Mouse (Mus musculus) layer of hippocampus, postnatal 10 days (tissue): ENCODE data around the gene Pdpk1. TPM values are rescaled to one million over a fixed set of nuclear protein-coding genes. Genes with fewer than 3 reads are reported as not detected.
"Not testable (repeated sequence)": the region's sequence is repeated elsewhere in the genome, so short reads cannot be mapped to it uniquely, and the experiment has no call there.

ENCODE experiments used
- DNase-seq, 2 experiments: peaks; one replicate each; pipeline ENCODE4 v3.0.0; 2021; ENCODE audit warnings: low spot score in 2 of 2
- total RNA-seq, 2 experiments: library from RNA; stranded (reverse); gene quantifications; 2 replicates each; pipeline ENCODE4 v1.2.3; 2021

Pdpk1 gene
- total RNA-seq, 2 experiments from 2014 or later = 78.4 to 90.2 TPM

DNA sequence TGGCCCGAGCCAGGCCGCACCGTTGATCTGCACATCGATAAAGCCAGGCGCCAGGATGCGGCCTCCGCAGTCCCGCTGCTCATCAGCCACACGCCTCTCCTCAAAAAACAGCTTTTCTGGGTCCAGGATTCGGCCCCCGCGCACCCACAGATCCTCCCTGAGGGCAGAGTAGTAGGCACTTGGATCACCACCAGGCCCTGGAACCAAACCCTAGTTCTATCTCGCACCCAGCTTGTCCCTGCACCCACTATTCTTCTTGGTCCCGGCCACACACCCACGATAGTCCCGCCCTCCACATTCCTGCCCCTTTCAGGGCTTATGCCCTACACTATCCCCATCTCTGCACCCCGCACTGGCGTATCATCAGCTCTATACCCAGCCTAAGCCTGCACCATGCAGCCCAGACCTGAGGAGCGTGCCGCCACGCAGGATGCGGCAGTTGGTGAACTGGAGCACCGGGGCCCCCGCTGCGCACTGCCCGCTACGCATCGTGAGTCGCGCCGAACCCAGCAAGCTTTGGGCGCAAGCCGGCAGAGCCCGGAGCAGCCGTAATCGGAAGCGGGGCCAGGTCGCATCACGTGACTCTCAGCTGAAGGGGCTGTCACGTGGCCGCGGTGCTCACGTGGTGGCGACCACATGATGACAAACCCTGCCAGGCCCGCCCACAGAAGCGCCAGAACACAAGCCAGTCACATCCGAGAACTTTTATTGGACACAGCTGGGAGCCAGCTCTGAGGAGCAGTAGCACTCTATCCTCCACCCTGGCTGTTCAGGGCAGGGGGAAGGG, 12.6 kb upstream of the Pdpk1 start, which contains the start of gene Amdhd2:
TSS of gene Amdhd2 (minus strand) at position 591 of the 787 bp plus-strand sequence.
- DNase-seq = peak; percentile 99

DNA sequence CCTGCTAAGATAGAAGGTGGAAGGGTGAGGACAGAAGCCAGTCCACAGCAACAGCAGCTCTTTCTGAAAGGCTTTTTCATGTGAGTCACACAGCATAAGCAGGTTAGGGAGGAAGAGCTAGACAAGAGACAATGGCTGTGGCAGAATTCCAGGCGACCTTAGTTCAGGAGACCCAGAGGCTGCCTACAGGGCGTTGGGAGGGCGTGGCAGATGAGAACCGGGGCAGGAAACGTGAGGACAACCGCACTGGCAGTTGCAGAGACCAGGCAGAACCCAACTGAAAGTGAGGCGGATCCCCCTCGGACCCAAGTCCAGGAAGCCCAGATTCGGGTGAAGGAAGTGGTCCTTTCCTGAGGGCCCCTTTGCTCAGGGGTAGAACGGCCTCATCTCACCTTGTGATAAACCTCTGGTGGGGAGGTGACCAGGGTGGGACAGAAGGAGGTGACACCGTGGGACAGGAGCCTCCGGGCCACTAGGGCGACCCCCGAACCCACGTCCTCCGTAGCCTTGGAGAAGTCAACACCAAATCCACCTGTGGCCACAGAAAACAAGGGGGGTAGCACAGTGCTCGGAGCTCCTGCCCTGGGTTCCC, 12.0 kb upstream of the Pdpk1 start:
- no peak for DNase-seq

DNA sequence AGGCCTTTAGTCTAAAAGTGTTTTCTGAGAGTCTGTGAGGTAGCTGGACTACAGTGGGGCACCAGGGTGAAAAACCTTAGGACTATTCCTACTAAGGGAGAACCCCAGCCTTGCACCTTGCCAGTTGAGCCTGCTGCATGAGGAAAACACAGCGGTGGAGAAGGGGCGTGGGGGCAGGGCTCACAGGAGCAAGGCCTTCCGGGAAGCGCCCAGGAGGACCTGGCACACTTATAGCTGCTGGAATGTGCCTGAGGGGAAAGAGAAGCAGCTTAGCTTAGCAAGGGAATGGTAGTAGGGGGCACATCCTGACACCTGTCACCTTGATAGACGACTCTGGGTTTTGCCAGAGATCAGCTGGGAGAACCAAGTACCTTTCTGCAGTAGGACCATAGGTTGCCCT, 10.7 kb upstream of the Pdpk1 start:
- no peak for DNase-seq

DNA sequence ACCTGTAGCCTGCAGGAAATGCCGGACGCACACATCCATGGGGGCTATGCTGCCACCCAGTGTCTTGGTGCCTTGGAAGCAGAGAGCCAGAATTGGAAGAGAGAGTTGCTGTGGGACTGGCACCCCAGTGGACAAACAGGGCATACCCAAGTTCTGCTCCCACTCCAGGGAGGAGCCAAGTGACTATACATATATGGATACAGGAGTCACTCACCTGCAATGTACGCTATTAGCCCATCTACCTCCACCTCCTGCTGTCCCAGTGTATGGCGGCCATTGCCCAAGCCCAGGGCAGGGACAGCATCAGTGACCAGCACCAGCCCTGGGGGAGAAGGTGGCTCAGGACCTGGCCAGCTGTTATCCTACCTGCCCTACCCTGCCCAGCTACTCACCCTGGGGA, 6.8 kb upstream of the Pdpk1 start:
- no peak for DNase-seq

DNA sequence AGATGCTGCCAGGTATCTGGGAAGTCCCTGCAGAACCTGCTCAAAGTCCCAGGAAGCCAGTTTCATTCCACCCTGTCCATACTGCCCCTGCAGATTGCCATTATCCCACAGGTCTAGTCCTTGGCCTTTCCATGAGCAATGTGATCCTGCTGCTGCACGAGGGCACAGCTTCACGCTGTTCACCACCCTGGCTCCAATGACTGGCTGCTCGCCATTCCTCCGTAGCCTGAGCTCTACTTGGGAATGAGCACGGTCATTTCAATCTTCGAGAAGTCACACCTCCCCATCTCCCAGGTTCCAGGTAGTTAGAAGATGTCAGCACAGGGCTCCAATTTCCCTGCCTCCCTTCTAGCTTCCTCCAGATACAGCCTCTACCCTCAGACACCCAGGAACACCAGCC, 6.4 kb upstream of the Pdpk1 start:
- no peak for DNase-seq

DNA sequence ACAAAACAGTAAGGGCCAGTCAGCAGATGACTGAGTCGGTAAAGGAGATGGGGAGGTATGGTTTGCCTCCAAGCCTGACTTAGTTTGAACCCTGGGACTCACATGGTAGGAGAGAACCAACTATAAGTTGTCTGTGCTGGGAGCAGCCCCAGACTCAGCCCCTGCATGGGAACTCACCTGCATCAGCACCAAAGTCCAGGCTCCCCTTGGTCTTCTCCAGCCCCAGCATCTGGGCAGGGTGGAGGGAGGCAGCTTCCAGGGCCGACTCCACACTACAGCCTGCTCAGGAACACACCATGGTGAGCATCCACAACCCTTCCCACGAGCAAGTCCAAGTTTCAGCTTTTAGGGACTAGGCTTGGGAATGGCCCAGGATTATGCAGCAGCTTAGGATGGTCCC, 5.7 kb upstream of the Pdpk1 start:
- no peak for DNase-seq

DNA sequence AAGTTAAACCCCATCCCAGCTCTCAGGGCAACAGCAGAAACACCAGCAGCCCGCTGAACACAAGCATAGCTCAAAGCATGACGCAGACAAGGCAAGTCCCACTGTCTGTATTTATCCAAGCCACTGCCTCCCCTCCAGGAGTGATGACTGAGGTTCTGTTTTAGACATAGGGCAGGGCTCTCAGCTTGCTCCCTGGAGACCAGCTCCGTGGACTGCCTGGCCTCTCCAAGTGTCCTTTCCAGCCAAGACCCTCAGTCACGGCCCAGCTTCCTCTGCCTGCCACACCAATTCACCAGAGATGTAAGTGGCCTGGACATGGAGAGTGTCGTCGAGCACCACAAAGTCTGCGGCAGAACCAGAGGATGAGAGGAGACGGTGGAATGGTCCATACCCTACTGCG, 5.0 kb upstream of the Pdpk1 start:
- DNase-seq = no peak

DNA sequence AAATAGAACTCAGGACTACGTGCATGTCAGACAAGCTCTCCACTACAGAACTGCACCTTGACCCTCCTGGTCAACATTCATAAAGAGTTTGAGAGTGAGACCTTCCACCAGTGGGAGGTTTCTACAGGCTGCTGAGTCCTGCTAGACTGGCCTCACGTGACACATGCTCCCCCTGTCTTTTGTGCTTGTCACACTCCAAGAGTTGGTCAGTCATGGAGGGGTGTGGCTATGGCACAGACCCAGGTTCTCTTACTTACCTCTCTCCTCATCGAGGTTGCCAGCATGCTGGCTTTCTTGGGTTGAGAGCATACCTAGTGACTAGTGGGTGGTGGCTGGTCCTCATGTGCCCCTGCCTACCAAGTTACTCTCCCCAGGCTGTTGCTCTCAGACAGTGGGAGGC, 3.7 kb upstream of the Pdpk1 start:
- DNase-seq = no peak

DNA sequence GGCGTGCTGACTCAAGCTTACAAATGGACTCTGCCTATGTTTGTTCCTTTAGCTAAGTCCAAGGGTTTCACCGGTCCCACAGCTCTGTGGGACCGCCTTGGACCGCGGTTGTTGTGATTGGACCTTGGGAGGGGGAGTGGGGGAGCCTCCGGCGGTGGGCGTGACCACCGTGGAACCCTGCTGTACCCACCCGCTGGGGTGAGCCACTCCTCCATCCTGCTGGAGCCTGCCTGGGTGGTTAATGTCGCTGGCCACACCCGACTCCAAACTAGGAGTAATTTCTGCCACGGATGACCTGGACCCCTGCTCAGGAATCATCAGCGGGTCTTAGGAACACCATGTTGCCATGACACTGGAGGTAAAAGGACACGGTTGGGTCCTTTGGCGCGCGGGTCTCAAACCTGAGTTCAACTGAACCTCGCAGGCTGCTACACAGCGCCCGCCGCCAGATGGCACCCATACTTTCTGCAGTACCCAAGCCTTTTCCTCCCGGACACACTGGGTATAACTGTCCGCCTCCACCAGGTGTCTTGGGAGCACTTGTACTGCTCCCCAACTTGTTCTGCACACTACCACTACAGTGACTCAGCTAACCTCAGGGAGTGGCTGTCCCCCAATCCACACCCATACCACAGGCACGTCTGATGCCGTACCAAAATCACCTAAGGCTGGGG, 1.3 kb upstream of the Pdpk1 start:
- DNase-seq = peak; percentile 80 to 84

DNA sequence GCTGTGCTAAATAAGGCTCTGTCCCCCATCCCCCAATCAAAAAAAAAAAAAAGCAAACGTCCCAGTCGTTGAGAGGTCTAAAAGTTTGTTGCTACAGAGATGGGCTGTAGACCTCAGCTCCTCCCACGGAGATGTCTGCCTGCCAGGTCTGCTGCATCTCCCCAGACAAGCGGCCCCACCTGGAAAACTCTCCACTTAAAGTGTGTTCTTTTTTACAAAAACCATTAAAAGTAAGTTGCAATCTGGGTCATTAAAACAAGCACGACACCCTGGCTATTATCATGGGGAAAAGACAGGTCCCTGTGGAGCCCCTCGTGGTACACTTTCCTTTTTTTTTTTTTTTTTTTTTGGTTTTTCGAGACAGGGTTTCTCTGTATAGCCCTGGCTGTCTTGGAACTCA, 658 bp upstream of the Pdpk1 start:
- DNase-seq = no peak

DNA sequence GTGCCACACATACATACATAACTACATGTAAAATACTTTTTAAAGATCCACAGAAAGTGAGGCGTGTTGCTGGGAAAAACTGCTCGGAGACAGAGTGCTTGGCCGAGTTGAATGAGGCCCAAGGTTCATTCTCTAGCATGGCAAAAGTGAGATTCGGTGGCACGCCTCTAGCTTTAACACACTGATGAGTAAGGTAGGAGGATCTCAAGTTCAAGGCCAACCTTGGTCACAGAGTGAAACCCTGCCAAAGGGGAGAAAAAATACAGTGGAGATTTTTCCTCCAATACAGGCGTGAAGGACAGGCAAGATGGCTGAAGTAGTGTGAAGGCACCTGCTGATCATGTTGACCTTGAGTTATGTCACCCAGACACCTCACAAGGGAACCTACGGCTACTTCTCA, 1.3 kb downstream of the Pdpk1 start:
- DNase-seq = no peak

DNA sequence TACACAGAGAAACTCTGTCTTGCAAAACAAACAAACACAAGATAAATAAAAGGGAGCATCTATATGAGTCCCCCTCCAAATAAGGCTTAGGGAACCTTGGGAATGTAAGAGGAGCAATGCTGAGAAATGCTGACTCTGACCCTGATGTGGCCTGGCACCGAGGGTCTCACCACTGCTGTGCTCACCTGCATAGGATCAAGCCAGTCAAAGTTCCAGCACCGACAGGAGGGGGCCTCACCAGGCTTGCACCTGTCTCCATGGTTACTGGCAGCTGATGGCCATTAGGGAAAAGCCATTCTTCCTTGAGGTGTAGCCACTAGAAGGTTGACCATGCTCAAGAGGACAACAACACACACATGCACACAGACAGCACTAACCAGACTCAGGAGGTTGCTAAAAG, 7.8 kb downstream of the Pdpk1 start:
- DNase-seq = no peak

DNA sequence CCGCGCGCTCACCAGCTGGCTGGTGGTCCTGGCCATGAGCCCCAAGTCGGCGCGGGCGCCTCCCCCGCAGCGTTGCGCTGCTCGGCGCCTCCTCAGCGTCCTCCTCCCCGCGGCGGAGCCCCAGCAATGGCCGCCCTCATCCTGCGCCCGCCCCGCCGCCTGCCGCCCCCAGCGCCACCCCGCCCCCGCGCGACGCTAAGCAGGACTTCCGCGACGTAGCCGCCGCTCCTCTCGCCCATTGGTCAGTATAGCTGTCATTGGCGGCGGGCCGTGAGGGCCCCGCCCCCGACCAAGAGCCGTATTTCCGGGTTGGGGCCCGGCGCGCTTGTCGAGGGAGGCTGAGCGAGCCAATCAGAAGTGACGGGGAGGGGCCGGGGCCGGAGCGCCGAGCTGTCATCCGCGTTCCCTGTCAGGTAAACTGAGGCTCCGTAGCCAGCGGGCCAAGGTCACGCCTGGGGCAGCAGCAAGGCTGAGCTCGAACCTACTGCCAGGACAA, 9.3 kb downstream of the Pdpk1 start:
- peak; percentile 97 to 98 for DNase-seq

DNA sequence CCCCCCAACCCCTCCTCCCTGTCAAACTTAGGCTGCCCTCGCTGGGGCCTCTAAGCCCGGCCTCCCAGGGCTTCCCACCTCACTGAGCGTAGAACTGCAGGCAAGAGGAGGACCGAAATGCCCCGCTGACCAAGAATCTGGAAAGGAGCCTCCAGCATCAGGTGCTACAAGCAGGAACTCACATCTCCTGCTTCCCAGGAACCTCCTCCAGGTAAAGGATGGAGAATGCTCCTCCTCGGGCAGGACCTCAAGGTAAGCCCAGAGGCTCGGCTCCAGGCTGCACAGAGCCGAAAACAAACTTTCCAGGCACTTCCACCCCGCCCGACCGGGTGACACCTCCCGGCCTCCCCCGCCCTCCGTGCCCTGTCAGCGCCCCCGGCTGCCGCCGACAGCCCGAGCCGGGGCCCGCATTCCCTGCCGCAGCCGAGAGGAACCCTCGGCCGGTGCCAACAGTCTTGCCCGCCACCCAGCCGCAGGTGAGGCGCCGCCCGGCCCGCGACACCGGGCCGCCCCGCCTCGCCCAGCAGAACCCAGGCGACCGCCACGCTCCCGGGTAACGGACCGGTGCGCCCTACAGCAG, 9.8 kb downstream of the Pdpk1 start:
- DNase-seq = peak in 1 of 2 experiments; percentile 24

DNA sequence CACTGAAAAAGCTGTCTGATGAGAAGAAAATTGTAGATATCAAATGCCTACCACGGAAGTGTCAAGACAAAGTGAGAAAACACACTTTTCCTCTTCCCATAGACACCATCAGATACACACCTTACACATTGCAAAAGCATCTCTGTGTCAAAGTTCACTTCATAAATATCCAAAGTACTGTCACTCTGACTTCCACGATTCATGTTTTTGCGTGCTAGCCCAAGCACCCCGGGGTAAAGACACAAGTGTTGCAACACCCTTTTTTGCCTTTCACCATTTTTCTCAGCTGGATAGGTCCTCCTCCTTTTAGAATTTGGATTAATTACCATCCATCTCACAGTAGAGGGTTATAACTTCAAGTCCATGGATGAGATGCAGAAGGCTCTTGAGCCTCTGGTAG, 10.8 kb downstream of the Pdpk1 start:
- DNase-seq = no peak

DNA sequence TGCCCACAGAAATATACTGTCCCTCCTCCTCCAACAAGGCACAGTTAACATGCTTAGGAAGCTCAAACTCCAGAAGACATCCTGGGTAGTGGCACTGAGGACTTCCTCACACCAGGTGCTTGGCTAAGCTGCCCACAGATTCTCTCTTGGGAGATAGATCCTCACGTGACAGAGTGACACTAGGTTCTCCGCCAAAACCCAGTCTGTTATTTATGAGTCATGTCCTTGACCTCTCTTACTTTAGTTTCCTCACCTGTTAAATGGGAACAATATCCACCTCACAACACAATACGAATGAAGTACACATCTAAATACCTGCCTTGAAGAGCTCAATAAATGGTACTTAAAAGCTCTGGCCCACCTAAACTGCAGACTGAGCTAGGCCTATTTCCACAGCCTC, 11.5 kb downstream of the Pdpk1 start:
- DNase-seq = no peak

DNA sequence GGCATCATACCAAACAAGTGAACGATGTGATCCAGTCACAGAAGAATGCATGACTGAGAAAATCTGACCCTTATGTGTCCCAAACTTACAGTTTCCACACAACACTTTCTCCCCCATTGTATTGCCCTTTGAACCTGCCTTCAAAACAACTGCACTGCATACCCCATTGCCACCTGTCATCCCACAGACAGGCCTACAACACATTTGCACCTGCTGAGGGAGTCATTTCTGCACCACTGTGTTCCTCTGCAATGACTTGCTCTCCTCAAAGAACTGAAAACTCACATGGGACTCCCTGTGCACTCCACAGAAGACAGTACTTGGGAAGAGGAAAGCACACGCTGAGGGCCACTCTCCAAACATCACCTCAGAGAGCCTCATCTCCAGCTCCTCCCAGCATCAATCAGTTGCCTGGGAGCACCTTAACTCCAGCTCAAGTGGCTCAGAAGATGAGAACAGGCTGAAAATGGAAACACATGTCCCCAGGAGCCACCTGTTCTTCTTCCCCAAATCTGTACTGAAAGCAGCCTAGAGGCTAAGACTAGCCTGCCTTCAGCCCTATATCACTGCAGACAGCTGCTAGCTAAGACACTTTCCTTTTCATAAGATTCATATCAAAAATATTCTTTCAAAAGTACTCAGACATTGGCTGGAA, 13.4 kb downstream of the Pdpk1 start:
- DNase-seq = no peak

DNA sequence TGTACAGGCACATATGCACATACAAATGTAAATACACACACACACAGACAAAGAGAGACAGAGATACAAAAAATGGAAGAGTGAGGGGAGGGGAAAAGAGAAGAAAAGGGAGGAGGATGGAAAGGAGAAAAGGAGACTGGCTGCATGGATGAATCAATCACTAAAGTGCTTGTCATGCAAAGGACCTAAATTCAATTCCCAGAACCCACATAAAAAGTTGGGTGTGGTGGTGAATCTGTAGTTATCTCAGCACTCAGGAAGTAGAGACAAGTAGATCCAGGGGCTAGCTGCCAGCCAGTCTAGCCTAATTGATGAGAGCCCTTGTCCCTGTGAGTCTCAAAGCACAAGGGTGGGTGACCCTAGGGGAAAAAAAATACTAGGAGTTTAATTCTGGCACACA, 16.7 kb downstream of the Pdpk1 start:
- DNase-seq = no peak

DNA sequence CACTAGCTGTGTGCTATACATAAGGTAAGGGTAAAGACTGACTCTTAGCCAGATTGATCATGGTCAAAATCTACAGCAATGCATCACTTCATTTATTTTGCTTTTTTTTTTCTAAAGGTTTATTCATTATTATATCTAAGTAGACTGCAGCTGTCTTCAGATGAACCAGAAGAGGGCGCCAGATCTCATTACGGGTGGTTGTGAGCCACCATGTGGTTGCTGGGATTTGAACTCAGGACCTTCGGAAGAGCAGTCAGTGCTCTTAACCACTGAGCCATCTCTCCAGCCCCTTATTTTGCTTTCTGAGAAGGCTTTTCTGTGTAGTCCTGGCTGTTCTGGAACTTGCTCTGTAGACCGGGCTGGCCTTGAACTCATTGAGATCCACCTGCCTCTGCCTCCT, 17.8 kb downstream of the Pdpk1 start:
- not testable (repeated sequence) for DNase-seq

DNA sequence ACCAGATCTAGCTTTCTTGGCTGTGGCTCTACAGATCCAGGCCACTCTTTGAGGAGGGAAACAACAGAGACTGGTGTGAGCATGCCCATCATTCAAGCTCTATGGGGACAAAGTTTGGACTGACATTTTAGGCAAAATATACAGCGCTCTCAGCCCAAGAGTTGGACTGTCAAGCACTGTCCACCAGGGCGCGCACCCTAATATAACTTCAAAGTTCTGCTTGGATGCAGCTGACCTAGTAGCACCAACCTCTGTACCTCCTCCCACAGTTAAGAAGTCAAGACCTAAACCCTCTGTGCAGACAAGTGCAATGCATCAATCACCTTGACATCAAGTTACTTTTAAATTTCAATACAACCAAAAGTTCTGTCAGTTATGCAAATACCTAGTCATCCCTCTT, 19.2 kb downstream of the Pdpk1 start:
- no peak for DNase-seq

DNA sequence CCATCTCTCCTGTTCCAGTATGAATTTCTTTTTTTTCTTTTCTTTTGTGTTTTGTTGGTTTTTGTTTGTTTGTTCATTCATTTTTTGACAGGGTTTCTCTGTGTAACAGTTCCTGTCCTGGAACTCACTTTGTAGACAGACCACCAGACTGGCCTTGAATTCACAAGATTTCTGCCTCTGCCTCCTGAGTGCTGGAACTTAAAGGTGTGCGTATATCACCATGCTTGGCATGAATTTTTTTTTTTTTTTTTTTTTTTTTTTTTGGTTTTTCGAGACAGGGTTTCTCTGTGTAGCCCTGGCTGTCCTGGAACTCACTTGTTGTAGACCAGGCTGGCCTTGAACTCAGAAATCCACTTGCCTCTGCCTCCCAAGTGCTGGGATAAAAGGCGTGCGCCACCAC, 21.5 kb downstream of the Pdpk1 start:
- not testable (repeated sequence) for DNase-seq
